Mouse (Mus musculus) neural tube, embryonic 11.5 days (tissue): ENCODE measurements around the gene 2900011O08Rik. TPM values are rescaled to one million over a fixed set of nuclear protein-coding genes. Genes with fewer than 3 reads are reported as not detected.

Source experiments
- ATAC-seq: fragments of 200-750 bp; cut with Nextera tagmentation; 2 replicates; pipeline ENCODE4 v1.8.0; 2017; ENCODE audit warnings: moderate number of reproducible peaks, mild to moderate bottlenecking, moderate TSS enrichment, moderate library complexity; ENCODE audit not compliant: insufficient read depth, low FRiP score, low TSS enrichment
- DNase-seq: peaks from one replicate; pipeline ENCODE4 v3.0.0-alpha.2; 2015; ENCODE audit warnings: low spot score
- H3K27ac ChIP-seq: fragments of 300-500 bp; sonication (generic); 2 replicates; pipeline ENCODE4 v1.5.1; 2014; ENCODE audit warnings: low read depth, mild to moderate bottlenecking, low read length
- H3K27me3 ChIP-seq: fragments of 300-500 bp; sonication (generic); 2 replicates; pipeline ENCODE4 v1.6.1; 2014; ENCODE audit warnings: mild to moderate bottlenecking, low read length, mixed read lengths; ENCODE audit not compliant: control insufficient read depth, insufficient read depth
- H3K36me3 ChIP-seq: fragments of 300-500 bp; sonication (generic); 2 replicates; pipeline ENCODE4 v1.6.1; 2014; ENCODE audit warnings: mild to moderate bottlenecking, low read length, moderate library complexity, mixed read lengths; ENCODE audit not compliant: control insufficient read depth, insufficient read depth
- H3K4me1 ChIP-seq: fragments of 300-500 bp; sonication (generic); 2 replicates; pipeline ENCODE4 v1.6.1; 2014; ENCODE audit warnings: low read length, mixed read lengths; ENCODE audit not compliant: control insufficient read depth, insufficient read depth
- H3K4me2 ChIP-seq: fragments of 300-500 bp; sonication (generic); 2 replicates; pipeline ENCODE4 v1.6.1; 2014; ENCODE audit warnings: low read depth, mild to moderate bottlenecking, moderate library complexity
- H3K4me3 ChIP-seq: fragments of 300-500 bp; sonication (generic); 2 replicates; pipeline ENCODE4 v1.5.1; 2014; ENCODE audit warnings: low read depth, low read length
- H3K9ac ChIP-seq: fragments of 300-500 bp; sonication (generic); 2 replicates; pipeline ENCODE4 v1.6.1; 2014; ENCODE audit warnings: mild to moderate bottlenecking, low read length
- H3K9me3 ChIP-seq: fragments of 300-500 bp; sonication (generic); 2 replicates; pipeline ENCODE4 v1.6.1; 2016; ENCODE audit warnings: low read length; ENCODE audit not compliant: control insufficient read depth
- WGBS: fragments of 180-500 bp; shearing (Covaris S2); extraction: QIAGEN DNeasy Blood & Tissue Kit; methylation state at CpG from one replicate; pipeline ENCODE4 v1.1.7; 2014; 5-methylcytosine and 5-hydroxymethylcytosine counted together
- polyA plus RNA-seq: library from polyadenylated mRNA; unstranded; fragments of >200 nt; fragmentation: Nextera tagmentation; extraction: Ambion mirVana; gene quantifications from 2 replicates; pipeline ENCODE4 v1.2.1, GENCODE M21; 2014

The 2900011O08Rik gene
- polyA plus RNA-seq, 1 experiment from 2014 or later, result 31.9 TPM

- H3K9ac ChIP-seq, result no peak overlapping the region
- H3K4me3 ChIP-seq, result no peak overlapping the region
- no peak for DNase-seq
- no peak for ATAC-seq
- H3K4me2 ChIP-seq, result no peak overlapping the region
- H3K27me3 ChIP-seq, result no peaks in the 10 kb centered on the region
- no peaks in the 10 kb centered on the region for H3K9me3 ChIP-seq
- H3K27ac ChIP-seq, result no peak overlapping the region
- H3K36me3 ChIP-seq, result peaks cover 8% of the 10 kb centered on the region
- no peaks in the 10 kb centered on the region for H3K4me1 ChIP-seq
These were observed 142.6 kb downstream of the 2900011O08Rik start for GRCm38 (mm10) chr16:14128977-14129376.

- 95% methylated on average over 7 of the region's 7 CpGs for WGBS
- Histone ChIP-seq H3K9ac (no peak overlapping the region), H3K9me3 (no peaks in the 10 kb centered on the region), H3K36me3 (peaks cover 5% of the 10 kb centered on the region), H3K27me3 (no peaks in the 10 kb centered on the region), H3K4me2 (no peak overlapping the region), H3K27ac (no peak overlapping the region), H3K4me1 (no peaks in the 10 kb centered on the region), H3K4me3 (no peak overlapping the region)
- DNase-seq (no peak), ATAC-seq (no peak)
These were observed 144.4 kb downstream of the 2900011O08Rik start for GRCm38 (mm10) chr16:14130796-14131195.

- no peak for DNase-seq
- Histone ChIP-seq H3K9me3 (no peaks in the 10 kb centered on the region), H3K27ac (no peak overlapping the region), H3K27me3 (no peaks in the 10 kb centered on the region), H3K4me2 (no peak overlapping the region), H3K4me1 (no peaks in the 10 kb centered on the region), H3K9ac (no peak overlapping the region), H3K36me3 (peaks cover 5% of the 10 kb centered on the region), H3K4me3 (no peak overlapping the region)
- no peak for ATAC-seq
- 89% methylated on average over 3 of the region's 3 CpGs for WGBS
These were observed 145.0 kb downstream of the 2900011O08Rik start for GRCm38 (mm10) chr16:14131376-14131775.

GRCm38 (mm10) chr16:14131838-14132237 lies 145.4 kb downstream of the 2900011O08Rik start:
- WGBS, result 87% methylated on average over 5 of the region's 5 CpGs
- Histone ChIP-seq H3K27me3 (no peaks in the 10 kb centered on the region), H3K9ac (no peak overlapping the region), H3K27ac (no peak overlapping the region), H3K9me3 (no peaks in the 10 kb centered on the region), H3K4me2 (no peak overlapping the region), H3K4me1 (no peaks in the 10 kb centered on the region), H3K36me3 (peaks cover 5% of the 10 kb centered on the region), H3K4me3 (no peak overlapping the region)
- DNase-seq, result no peak
- ATAC-seq, result no peak

GRCm38 (mm10) chr16:14135014-14135413 lies 148.6 kb downstream of the 2900011O08Rik start:
- Histone ChIP-seq H3K4me3 (no peak overlapping the region), H3K4me1 (no peaks in the 10 kb centered on the region), H3K27me3 (no peaks in the 10 kb centered on the region), H3K9ac (no peak overlapping the region), H3K27ac (no peak overlapping the region), H3K4me2 (no peak overlapping the region), H3K36me3 (peaks cover 8% of the 10 kb centered on the region), H3K9me3 (no peaks in the 10 kb centered on the region)
- WGBS, result 90% methylated on average over 2 of the region's 2 CpGs
- ATAC-seq (no peak), DNase-seq (no peak)

- H3K36me3 ChIP-seq, result peaks cover 9% of the 10 kb centered on the region
- no peaks in the 10 kb centered on the region for H3K4me1 ChIP-seq
- DNase-seq, result no peak
- ATAC-seq, result no peak
- H3K27ac ChIP-seq, result no peak overlapping the region
- no peaks in the 10 kb centered on the region for H3K9me3 ChIP-seq
- H3K9ac ChIP-seq, result no peak overlapping the region
- no peak overlapping the region for H3K4me2 ChIP-seq
- no peaks in the 10 kb centered on the region for H3K27me3 ChIP-seq
- WGBS, result 86% methylated on average over 1 of the region's 1 CpGs
- no peak overlapping the region for H3K4me3 ChIP-seq
These were observed 151.7 kb downstream of the 2900011O08Rik start for GRCm38 (mm10) chr16:14137976-14138561.

- H3K27me3 ChIP-seq, result no peaks in the 10 kb centered on the region
- peaks cover 9% of the 10 kb centered on the region for H3K36me3 ChIP-seq
- no peaks in the 10 kb centered on the region for H3K9me3 ChIP-seq
- DNase-seq (no peak), ATAC-seq (no peak)
- H3K4me1 ChIP-seq, result no peaks in the 10 kb centered on the region
- H3K4me2 ChIP-seq, result no peak overlapping the region
- H3K9ac ChIP-seq, result no peak overlapping the region
- no peak overlapping the region for H3K27ac ChIP-seq
- no peak overlapping the region for H3K4me3 ChIP-seq
These were observed 152.7 kb downstream of the 2900011O08Rik start for GRCm38 (mm10) chr16:14139106-14139505.

- Histone ChIP-seq H3K27me3 (no peaks in the 10 kb centered on the region), H3K9ac (no peak overlapping the region), H3K27ac (no peak overlapping the region), H3K9me3 (no peaks in the 10 kb centered on the region), H3K4me1 (no peaks in the 10 kb centered on the region), H3K4me2 (no peak overlapping the region), H3K4me3 (no peak overlapping the region), H3K36me3 (peaks cover 16% of the 10 kb centered on the region)
- DNase-seq (no peak), ATAC-seq (no peak)
- WGBS, result 94% methylated on average over 3 of the region's 3 CpGs
These were observed 156.9 kb downstream of the 2900011O08Rik start for GRCm38 (mm10) chr16:14143298-14143697.

- Histone ChIP-seq H3K27me3 (no peaks in the 10 kb centered on the region), H3K9me3 (no peaks in the 10 kb centered on the region), H3K4me3 (no peak overlapping the region), H3K27ac (no peak overlapping the region), H3K4me1 (no peaks in the 10 kb centered on the region), H3K4me2 (no peak overlapping the region), H3K9ac (no peak overlapping the region), H3K36me3 (peaks cover 18% of the 10 kb centered on the region)
- ATAC-seq (no peak), DNase-seq (no peak)
These were observed 161.3 kb downstream of the 2900011O08Rik start for GRCm38 (mm10) chr16:14147712-14148111.
